Mouse (Mus musculus): ENCODE measurements at regions not wholly inside any gene's neighbourhood (a gene's known extent, or its start where the extent isn't known, plus 50 kb on each side); places are given as distances from the start of the nearest gene placed in this dataset.

DNA sequence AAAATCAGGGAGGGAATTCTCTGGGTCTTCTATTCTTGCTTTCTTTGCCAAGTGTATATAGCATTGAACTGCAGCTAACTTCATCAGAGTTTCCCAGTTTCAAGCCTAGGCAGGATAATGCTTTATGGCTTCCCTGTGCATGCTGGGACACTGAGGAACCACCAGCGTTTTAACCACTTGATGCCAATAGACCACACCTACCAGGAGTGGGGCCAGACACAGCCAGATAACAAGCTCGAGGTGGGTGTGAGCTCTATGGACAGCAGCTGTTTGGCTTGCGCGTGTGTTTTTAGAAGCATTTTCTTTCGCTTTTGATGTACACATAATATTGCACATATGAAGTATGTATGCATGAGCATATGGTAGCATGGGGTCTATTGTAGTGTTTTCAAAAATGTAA is 69.1 kb upstream of the Dscam start:
- TF ChIP-seq EP300 (IDR thresholded peaks at IDR 0.05) (no peak), CTCF (IDR thresholded peaks at IDR 0.05) (no peak)

All from lung, postnatal 0 days (tissue).